Mouse (Mus musculus): ENCODE measurements at regions not wholly inside any gene's neighbourhood (a gene's known extent, or its start where the extent isn't known, plus 50 kb on each side); places are given as distances from the start of the nearest gene placed in this dataset.

GRCm38 (mm10) chr7:37290493-37291045, 482.9 kb downstream of the Zfp536 start:
- no peak for ATAC-seq (replicated peaks; ENCODE audit: insufficient number of reproducible peaks, low FRiP score, low TSS enrichment, poor library complexity, severe bottlenecking)

- no peak for ATAC-seq (replicated peaks; ENCODE audit: insufficient number of reproducible peaks, low FRiP score, low TSS enrichment, poor library complexity, severe bottlenecking)
Observed at GRCm38 (mm10) chr7:37291726-37292125, 481.7 kb downstream of the Zfp536 start.

- ATAC-seq (replicated peaks; ENCODE audit: insufficient number of reproducible peaks, low FRiP score, low TSS enrichment, poor library complexity, severe bottlenecking): no peak
Observed at GRCm38 (mm10) chr7:37292554-37292953, 480.9 kb downstream of the Zfp536 start.

- ATAC-seq (replicated peaks; ENCODE audit: insufficient number of reproducible peaks, low FRiP score, low TSS enrichment, poor library complexity, severe bottlenecking): no peak
Observed at GRCm38 (mm10) chr7:37298888-37299287, 474.6 kb downstream of the Zfp536 start.

GRCm38 (mm10) chr7:37305463-37305862, 468.0 kb downstream of the Zfp536 start:
- no peak for ATAC-seq (replicated peaks; ENCODE audit: insufficient number of reproducible peaks, low FRiP score, low TSS enrichment, poor library complexity, severe bottlenecking)

GRCm38 (mm10) chr7:37307191-37307590, 466.2 kb downstream of the Zfp536 start:
- no peak for ATAC-seq (replicated peaks; ENCODE audit: insufficient number of reproducible peaks, low FRiP score, low TSS enrichment, poor library complexity, severe bottlenecking)

GRCm38 (mm10) chr7:37324653-37325052, 448.8 kb downstream of the Zfp536 start:
- ATAC-seq (replicated peaks; ENCODE audit: insufficient number of reproducible peaks, low FRiP score, low TSS enrichment, poor library complexity, severe bottlenecking): no peak

- ATAC-seq (replicated peaks; ENCODE audit: insufficient number of reproducible peaks, low FRiP score, low TSS enrichment, poor library complexity, severe bottlenecking): no peak
Observed at GRCm38 (mm10) chr7:37333451-37333850, 440.0 kb downstream of the Zfp536 start.

- no peak for ATAC-seq (replicated peaks; ENCODE audit: insufficient number of reproducible peaks, low FRiP score, low TSS enrichment, poor library complexity, severe bottlenecking)
Observed at GRCm38 (mm10) chr7:37335212-37335611, 438.2 kb downstream of the Zfp536 start.

GRCm38 (mm10) chr7:37336171-37336850, 437.1 kb downstream of the Zfp536 start:
- ATAC-seq (replicated peaks; ENCODE audit: insufficient number of reproducible peaks, low FRiP score, low TSS enrichment, poor library complexity, severe bottlenecking): no peak

- no peak for ATAC-seq (replicated peaks; ENCODE audit: insufficient number of reproducible peaks, low FRiP score, low TSS enrichment, poor library complexity, severe bottlenecking)
Observed at GRCm38 (mm10) chr7:37336851-37337531, 436.4 kb downstream of the Zfp536 start.

- no peak for ATAC-seq (replicated peaks; ENCODE audit: insufficient number of reproducible peaks, low FRiP score, low TSS enrichment, poor library complexity, severe bottlenecking)
Observed at GRCm38 (mm10) chr7:37337616-37338015, 435.8 kb downstream of the Zfp536 start.

- ATAC-seq (replicated peaks; ENCODE audit: insufficient number of reproducible peaks, low FRiP score, low TSS enrichment, poor library complexity, severe bottlenecking): no peak
Observed at GRCm38 (mm10) chr7:37338067-37338501, 435.4 kb downstream of the Zfp536 start.

GRCm38 (mm10) chr7:37342613-37343012, 430.8 kb downstream of the Zfp536 start:
- ATAC-seq (replicated peaks; ENCODE audit: insufficient number of reproducible peaks, low FRiP score, low TSS enrichment, poor library complexity, severe bottlenecking): no peak

- ATAC-seq (replicated peaks; ENCODE audit: insufficient number of reproducible peaks, low FRiP score, low TSS enrichment, poor library complexity, severe bottlenecking): no peak
Observed at GRCm38 (mm10) chr7:37343021-37343593, 430.3 kb downstream of the Zfp536 start.

GRCm38 (mm10) chr7:37343691-37344233, 429.7 kb downstream of the Zfp536 start:
- no peak for ATAC-seq (replicated peaks; ENCODE audit: insufficient number of reproducible peaks, low FRiP score, low TSS enrichment, poor library complexity, severe bottlenecking)

GRCm38 (mm10) chr7:37346041-37346440, 427.4 kb downstream of the Zfp536 start:
- ATAC-seq (replicated peaks; ENCODE audit: insufficient number of reproducible peaks, low FRiP score, low TSS enrichment, poor library complexity, severe bottlenecking): no peak

GRCm38 (mm10) chr7:37357647-37358395, 415.6 kb downstream of the Zfp536 start:
- ATAC-seq (replicated peaks; ENCODE audit: insufficient number of reproducible peaks, low FRiP score, low TSS enrichment, poor library complexity, severe bottlenecking): peak; percentile 59

- ATAC-seq (replicated peaks; ENCODE audit: insufficient number of reproducible peaks, low FRiP score, low TSS enrichment, poor library complexity, severe bottlenecking): no peak
Observed at GRCm38 (mm10) chr7:37358492-37358891, 414.9 kb downstream of the Zfp536 start.
